Mouse (Mus musculus): ENCODE measurements around the gene Acmsd.

The Acmsd gene

GRCm38 (mm10) chr1:127780849-127781248, 51.6 kb downstream of the Acmsd start:
- peaks cover 97% of the 10 kb centered on the region for H3K4me1 ChIP-seq (replicated peaks; ENCODE audit: low read depth, low read length)
- no peaks in the 10 kb centered on the region for H3K27me3 ChIP-seq (ENCODE audit: insufficient read depth, low read length)
- no peaks in the 10 kb centered on the region for H3K9me3 ChIP-seq (ENCODE audit: low read length)
- peaks cover 60% of the 10 kb centered on the region for H3K36me3 ChIP-seq (ENCODE audit: insufficient read depth, low read length)
- peak overlapping the region; percentile 30 for H3K4me3 ChIP-seq (replicated peaks; ENCODE audit: low read length)
- no peak for TF ChIP-seq CTCF (conservative IDR thresholded peaks at IDR 0.05; ENCODE audit: low read length)
- no peak for TF ChIP-seq POU5F1 (IDR thresholded peaks at IDR 0.05; ENCODE audit: borderline replicate concordance, low read length)
- no peak for TF ChIP-seq NANOG (IDR thresholded peaks at IDR 0.05; ENCODE audit: borderline replicate concordance, low read length)

GRCm38 (mm10) chr1:127783862-127784261, 54.6 kb downstream of the Acmsd start:
- Histone ChIP-seq H3K27me3 (ENCODE audit: insufficient read depth, low read length) (no peaks in the 10 kb centered on the region), H3K36me3 (ENCODE audit: insufficient read depth, low read length) (peaks cover 53% of the 10 kb centered on the region), H3K4me3 (replicated peaks; ENCODE audit: low read length) (0 out of 2 replicates have a peak overlapping the region, but pooled peaks have one; percentile 11), H3K9me3 (ENCODE audit: low read length) (no peaks in the 10 kb centered on the region), H3K4me1 (replicated peaks; ENCODE audit: low read depth, low read length) (peaks cover 99% of the 10 kb centered on the region)
- TF ChIP-seq NANOG (IDR thresholded peaks at IDR 0.05; ENCODE audit: borderline replicate concordance, low read length): no peak
- TF ChIP-seq CTCF (conservative IDR thresholded peaks at IDR 0.05; ENCODE audit: low read length): no peak
- no peak for TF ChIP-seq POU5F1 (IDR thresholded peaks at IDR 0.05; ENCODE audit: borderline replicate concordance, low read length)

- H3K4me1 ChIP-seq (replicated peaks; ENCODE audit: low read depth, low read length): peaks cover 98% of the 10 kb centered on the region
- H3K4me3 ChIP-seq (replicated peaks; ENCODE audit: low read length): no peak overlapping the region
- no peaks in the 10 kb centered on the region for H3K9me3 ChIP-seq (ENCODE audit: low read length)
- TF ChIP-seq NANOG (IDR thresholded peaks at IDR 0.05; ENCODE audit: borderline replicate concordance, low read length): no peak
- peaks cover 57% of the 10 kb centered on the region for H3K36me3 ChIP-seq (ENCODE audit: insufficient read depth, low read length)
- H3K27me3 ChIP-seq (ENCODE audit: insufficient read depth, low read length): no peaks in the 10 kb centered on the region
Observed at GRCm38 (mm10) chr1:127785882-127786281, 56.7 kb downstream of the Acmsd start.

DNA sequence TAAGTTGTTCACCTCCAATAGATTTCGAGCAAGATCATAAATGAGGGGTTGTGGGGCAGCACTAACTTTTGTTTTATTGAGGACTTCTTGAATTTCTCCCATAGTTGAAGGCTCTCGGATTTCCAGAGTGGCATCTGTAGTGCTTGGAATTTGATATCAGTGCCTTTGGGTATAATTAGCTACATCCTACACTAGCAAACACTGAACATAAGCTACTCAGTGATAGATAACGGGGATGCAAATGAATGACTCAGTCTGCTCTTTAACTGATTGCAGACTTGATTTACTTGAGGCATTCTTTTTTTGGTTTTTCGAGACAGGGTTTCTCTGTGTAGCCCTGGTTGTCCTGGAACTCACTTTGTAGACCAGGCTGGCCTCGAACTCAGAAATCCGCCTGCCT, 59.7 kb downstream of the Acmsd start:
- Histone ChIP-seq H3K4me1 (replicated peaks; ENCODE audit: low read depth, low read length) (peaks cover 71% of the 10 kb centered on the region), H3K9me3 (ENCODE audit: low read length) (no peaks in the 10 kb centered on the region)
- TF ChIP-seq CTCF (conservative IDR thresholded peaks at IDR 0.05; ENCODE audit: low read length): no peak
- no peak for TF ChIP-seq POU5F1 (IDR thresholded peaks at IDR 0.05; ENCODE audit: borderline replicate concordance, low read length)
- no peak for TF ChIP-seq NANOG (IDR thresholded peaks at IDR 0.05; ENCODE audit: borderline replicate concordance, low read length)

DNA sequence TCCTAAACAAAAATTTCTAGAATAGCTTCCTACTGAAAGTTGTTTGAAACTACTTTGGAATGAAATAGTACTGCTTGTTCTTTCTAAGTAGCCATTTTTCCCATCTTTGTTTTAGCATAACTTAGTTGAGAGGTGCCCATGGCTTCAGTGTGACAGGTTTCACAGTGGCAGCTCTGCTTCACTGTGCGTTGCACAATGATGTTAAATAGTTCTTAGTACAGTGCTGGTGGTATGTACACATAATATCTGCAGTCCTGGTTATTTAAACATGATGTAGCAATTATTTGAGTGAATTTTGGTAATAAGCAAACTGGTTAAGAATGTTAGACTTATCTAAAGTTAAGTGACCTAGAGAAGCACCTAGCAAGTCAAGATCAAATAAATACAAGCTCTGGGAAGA, 64.2 kb downstream of the Acmsd start:
- H3K9me3 ChIP-seq (ENCODE audit: low read length): no peaks in the 10 kb centered on the region
- no peak overlapping the region for H3K4me3 ChIP-seq (replicated peaks; ENCODE audit: low read length)
- peaks cover 34% of the 10 kb centered on the region for H3K4me1 ChIP-seq (replicated peaks; ENCODE audit: low read depth, low read length)
- TF ChIP-seq CTCF (conservative IDR thresholded peaks at IDR 0.05; ENCODE audit: low read length) (no peak), POU5F1 (IDR thresholded peaks at IDR 0.05; ENCODE audit: borderline replicate concordance, low read length) (no peak), NANOG (IDR thresholded peaks at IDR 0.05; ENCODE audit: borderline replicate concordance, low read length) (no peak)
- no peaks in the 10 kb centered on the region for H3K27me3 ChIP-seq (ENCODE audit: insufficient read depth, low read length)
- peaks cover 82% of the 10 kb centered on the region for H3K36me3 ChIP-seq (ENCODE audit: insufficient read depth, low read length)

More for the DNA sequence above, 59.7 kb downstream of the Acmsd start:
- Histone ChIP-seq H3K36me3 (ENCODE audit: insufficient read depth, low read length) (peaks cover 66% of the 10 kb centered on the region), H3K4me3 (replicated peaks; ENCODE audit: low read length) (no peak overlapping the region), H3K27me3 (ENCODE audit: insufficient read depth, low read length) (no peaks in the 10 kb centered on the region)

DNA sequence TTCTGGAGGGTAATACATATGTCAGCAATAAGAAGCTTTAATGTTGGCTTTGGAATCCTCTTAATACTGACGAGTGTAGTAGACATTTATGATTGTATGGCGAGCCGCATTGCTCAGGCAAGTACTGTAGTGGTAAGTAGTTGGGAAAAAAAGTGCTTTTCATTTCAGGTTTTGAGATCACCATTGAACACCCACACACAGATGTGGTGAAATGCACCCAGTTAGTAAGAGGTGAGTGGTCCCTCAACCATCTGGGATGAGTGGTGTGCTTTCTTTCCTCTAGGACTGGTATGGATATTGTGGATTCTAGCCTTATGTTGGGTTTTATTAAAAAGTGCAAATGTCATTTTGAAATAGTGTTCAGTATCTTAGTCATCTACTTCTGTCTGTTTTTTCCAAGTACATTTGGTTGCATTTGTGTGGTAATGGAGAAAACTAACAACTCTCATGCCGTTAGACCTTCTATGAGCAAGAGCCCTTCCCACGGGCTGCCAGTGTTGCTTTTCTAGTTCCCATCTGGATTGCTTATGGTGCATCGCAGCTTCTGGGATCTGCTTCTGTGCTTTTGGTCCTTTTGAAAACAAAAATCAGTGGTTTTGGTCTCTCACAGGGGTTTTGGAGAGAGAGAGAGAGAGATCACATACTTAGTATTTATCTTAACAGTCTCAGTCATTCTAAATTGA, 66.0 kb downstream of the Acmsd start:
- Histone ChIP-seq H3K36me3 (ENCODE audit: insufficient read depth, low read length) (peaks cover 82% of the 10 kb centered on the region), H3K27me3 (ENCODE audit: insufficient read depth, low read length) (no peaks in the 10 kb centered on the region), H3K4me1 (replicated peaks; ENCODE audit: low read depth, low read length) (peaks cover 20% of the 10 kb centered on the region), H3K4me3 (replicated peaks; ENCODE audit: low read length) (no peak overlapping the region), H3K9me3 (ENCODE audit: low read length) (no peaks in the 10 kb centered on the region)
- TF ChIP-seq CTCF (conservative IDR thresholded peaks at IDR 0.05; ENCODE audit: low read length) (no peak), NANOG (IDR thresholded peaks at IDR 0.05; ENCODE audit: borderline replicate concordance, low read length) (no peak), POU5F1 (IDR thresholded peaks at IDR 0.05; ENCODE audit: borderline replicate concordance, low read length) (no peak)

DNA sequence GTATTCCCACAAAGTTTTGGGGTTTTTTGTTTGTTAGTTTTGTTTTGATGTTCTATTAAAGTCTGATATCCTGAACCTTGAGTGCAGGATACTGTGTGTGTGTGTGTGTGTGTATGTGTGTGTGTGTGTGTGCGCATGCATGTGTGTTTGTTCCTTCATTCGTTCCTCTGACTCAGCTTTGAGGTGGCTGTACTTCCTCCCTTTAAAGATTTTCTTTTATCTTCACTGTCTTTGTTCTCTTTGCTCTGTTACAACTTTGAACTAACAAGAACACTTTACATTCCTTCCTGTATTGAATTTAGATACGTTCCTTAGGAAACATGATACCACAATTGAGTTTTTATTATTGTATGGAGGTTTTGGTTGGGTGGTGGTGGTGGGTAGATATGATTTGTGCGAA, 67.1 kb downstream of the Acmsd start:
- no peaks in the 10 kb centered on the region for H3K27me3 ChIP-seq (ENCODE audit: insufficient read depth, low read length)
- no peak overlapping the region for H3K4me3 ChIP-seq (replicated peaks; ENCODE audit: low read length)
- TF ChIP-seq POU5F1 (IDR thresholded peaks at IDR 0.05; ENCODE audit: borderline replicate concordance, low read length) (no peak), NANOG (IDR thresholded peaks at IDR 0.05; ENCODE audit: borderline replicate concordance, low read length) (no peak), CTCF (conservative IDR thresholded peaks at IDR 0.05; ENCODE audit: low read length) (no peak)
- H3K9me3 ChIP-seq (ENCODE audit: low read length): no peaks in the 10 kb centered on the region
- H3K36me3 ChIP-seq (ENCODE audit: insufficient read depth, low read length): peaks cover 83% of the 10 kb centered on the region
- H3K4me1 ChIP-seq (replicated peaks; ENCODE audit: low read depth, low read length): peaks cover 11% of the 10 kb centered on the region

DNA sequence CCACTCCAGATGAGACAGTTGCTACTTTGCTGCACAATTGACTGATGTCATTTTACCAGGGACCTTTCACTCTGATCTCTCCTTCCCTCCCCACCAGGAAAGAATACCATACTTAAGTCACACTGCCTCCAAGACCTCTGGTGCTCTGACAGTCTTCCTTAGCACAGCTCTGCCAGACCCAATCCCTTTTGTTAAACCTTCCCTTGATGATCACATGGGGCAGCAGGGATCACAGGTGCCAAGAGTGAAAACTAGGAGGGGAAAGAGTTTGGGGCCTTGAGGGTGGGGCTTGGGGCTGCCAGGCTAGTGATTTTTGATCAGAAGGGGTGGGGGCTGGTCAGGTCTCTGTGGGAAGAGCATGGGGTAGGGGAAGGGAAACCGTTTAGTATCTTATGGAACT, 67.5 kb downstream of the Acmsd start:
- TF ChIP-seq CTCF (conservative IDR thresholded peaks at IDR 0.05; ENCODE audit: low read length): no peak
- no peak for TF ChIP-seq POU5F1 (IDR thresholded peaks at IDR 0.05; ENCODE audit: borderline replicate concordance, low read length)
- no peak for TF ChIP-seq NANOG (IDR thresholded peaks at IDR 0.05; ENCODE audit: borderline replicate concordance, low read length)
- H3K9me3 ChIP-seq (ENCODE audit: low read length): no peaks in the 10 kb centered on the region

DNA sequence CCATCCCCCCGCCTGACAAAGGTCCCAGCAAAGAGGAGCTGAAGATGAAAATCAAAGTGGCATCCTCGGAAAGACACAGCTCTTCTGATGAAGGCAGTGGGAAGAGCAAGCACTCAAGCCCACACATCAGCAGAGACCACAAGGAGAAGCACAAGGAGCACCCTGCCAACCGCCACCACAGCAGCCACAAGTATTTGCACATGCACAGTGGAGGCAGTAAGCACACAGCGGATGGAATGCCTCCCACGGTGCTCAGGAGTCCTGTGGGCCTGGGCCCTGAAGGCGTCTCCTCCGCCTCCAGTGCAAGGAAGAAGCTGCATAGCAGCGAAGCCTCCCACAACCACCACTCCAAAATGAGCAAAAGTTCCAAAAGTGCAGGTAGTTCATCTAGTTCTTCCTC, 73.7 kb downstream of the Acmsd start:
- TF ChIP-seq CTCF (conservative IDR thresholded peaks at IDR 0.05; ENCODE audit: low read length) (no peak), POU5F1 (IDR thresholded peaks at IDR 0.05; ENCODE audit: borderline replicate concordance, low read length) (no peak), NANOG (IDR thresholded peaks at IDR 0.05; ENCODE audit: borderline replicate concordance, low read length) (no peak)

More for the DNA sequence above, 67.5 kb downstream of the Acmsd start:
- Histone ChIP-seq H3K4me3 (replicated peaks; ENCODE audit: low read length) (no peak overlapping the region), H3K4me1 (replicated peaks; ENCODE audit: low read depth, low read length) (peaks cover 11% of the 10 kb centered on the region), H3K27me3 (ENCODE audit: insufficient read depth, low read length) (no peaks in the 10 kb centered on the region), H3K36me3 (ENCODE audit: insufficient read depth, low read length) (peaks cover 83% of the 10 kb centered on the region)

More for the DNA sequence above, 73.7 kb downstream of the Acmsd start:
- Histone ChIP-seq H3K27me3 (ENCODE audit: insufficient read depth, low read length) (no peaks in the 10 kb centered on the region), H3K4me1 (replicated peaks; ENCODE audit: low read depth, low read length) (peaks cover 31% of the 10 kb centered on the region), H3K4me3 (replicated peaks; ENCODE audit: low read length) (peak overlapping the region; percentile 21; the same call in 1 of the 2 replicates), H3K9me3 (ENCODE audit: low read length) (no peaks in the 10 kb centered on the region), H3K36me3 (ENCODE audit: insufficient read depth, low read length) (peaks cover 90% of the 10 kb centered on the region)

Measured in E14TG2a.4 (cell line).